Mouse (Mus musculus): ENCODE data around the gene Zfp536. TPM values are rescaled to one million over a fixed set of nuclear protein-coding genes. Genes with fewer than 3 reads are reported as not detected.

Gene Zfp536
- polyA plus RNA-seq, 2 experiments from 2014 or later, result 0.42 TPM; not detected in 1

- ATAC-seq, result no peak
Observed at GRCm38 (mm10) chr7:37464186-37464721, 309.2 kb downstream of the Zfp536 start.

- no peak for ATAC-seq
Observed at GRCm38 (mm10) chr7:37447523-37447922, 325.9 kb downstream of the Zfp536 start.

DNA sequence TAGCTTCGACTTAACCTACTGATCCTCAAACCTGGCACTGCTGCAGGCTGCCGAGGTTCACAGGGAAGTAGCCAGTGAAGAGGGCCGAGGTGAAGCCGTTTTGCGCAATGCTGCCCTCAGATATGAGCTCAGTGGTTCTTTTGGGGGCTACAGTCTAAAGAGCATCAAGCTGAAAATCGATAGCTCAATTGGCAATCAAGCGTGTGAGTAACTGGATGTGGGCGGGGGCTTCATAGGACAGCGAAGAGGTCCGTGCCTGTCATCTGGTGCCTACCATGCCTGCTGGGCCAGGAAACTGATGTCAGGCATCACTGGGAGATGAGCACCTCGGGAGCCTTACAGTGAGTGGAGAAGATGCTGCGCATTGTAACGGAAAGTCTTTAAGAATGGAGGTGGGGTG is 333.5 kb downstream of the Zfp536 start:
- no peak for ATAC-seq

- no peak for ATAC-seq
Observed at GRCm38 (mm10) chr7:37439117-37439844, 334.2 kb downstream of the Zfp536 start.

GRCm38 (mm10) chr7:37437887-37438286 is 335.6 kb downstream of the Zfp536 start:
- ATAC-seq, result no peak

GRCm38 (mm10) chr7:37433156-37433555 is 340.3 kb downstream of the Zfp536 start:
- ATAC-seq, result no peak

GRCm38 (mm10) chr7:37431471-37431870 is 342.0 kb downstream of the Zfp536 start:
- ATAC-seq, result no peak

- no peak for ATAC-seq
Observed at GRCm38 (mm10) chr7:37426061-37426460, 347.4 kb downstream of the Zfp536 start.

DNA sequence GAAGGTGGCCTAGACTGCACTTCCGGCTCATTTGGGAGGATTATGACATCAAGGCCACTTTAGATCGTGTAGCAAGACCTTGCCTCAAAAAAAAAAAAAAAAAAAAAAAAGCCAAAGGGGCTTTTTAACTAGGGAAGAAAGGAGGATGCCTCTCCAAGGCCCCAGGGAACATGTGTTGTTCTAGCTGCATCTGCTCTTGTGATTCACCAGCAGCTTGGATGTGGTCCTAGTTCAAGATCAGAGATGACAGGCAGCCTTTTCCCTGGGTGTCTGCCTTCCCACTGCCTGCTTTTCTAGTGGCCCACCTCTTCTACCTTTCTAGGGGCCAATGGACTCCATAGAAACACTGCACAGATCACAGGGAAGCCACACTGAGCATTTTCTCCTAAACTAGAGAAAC is 350.5 kb downstream of the Zfp536 start:
- no peak for ATAC-seq

Other genes starting within 250 kb of the Zfp536 start
- 10 to 100 TPM; 14.7 to 20.8 TPM for gene Uri1, start 249.9 kb upstream of the Zfp536 start, polyA plus RNA-seq (2017; shearing (Covaris generic))

All from CD4-positive, CD25-positive, alpha-beta regulatory T cell, adult 4 months (primary cell).